In genomic region chr8:90273182-90273581, GRCm38 (mm10) we compare ENCODE assay signal across 15 mouse cellular contexts.
DNase-seq lines count a peak whose midpoint lies in the region; ATAC-seq and TF ChIP-seq lines count a peak whose summit lies in the region.
"Had no signal": no experiment of that assay in that cellular context is flagged by ENCODE, and none has a peak within 500 bp of the region (broad histone marks: within the 10 kb centered on the region; RNA-seq: fewer than 3 reads in every experiment).

No protein-coding gene starts in this region.

- H3K27me3 ChIP-seq in forebrain, embryonic 14.5 days (replicated peaks; ENCODE audit: control insufficient read depth, insufficient read depth, low read length), result no peaks in the 10 kb centered on the region
- H3K27me3 ChIP-seq in forebrain, embryonic 11.5 days (ENCODE audit: control insufficient read depth, insufficient read depth, low read length), result no peaks in the 10 kb centered on the region
- H3K27me3 ChIP-seq in limb, embryonic 14.5 days (ENCODE audit: control insufficient read depth, insufficient read depth, low read length), result no peaks in the 10 kb centered on the region
- no peaks in the 10 kb centered on the region for H3K27me3 ChIP-seq in limb, embryonic 10.5 days (ENCODE audit: low read depth, poor library complexity, severe bottlenecking)
- H3K27me3 ChIP-seq: embryonic facial prominence, embryonic 13.5 days; limb, embryonic 12.5 days; stomach, embryonic 15.5 days had no signal

- DNase-seq in forebrain, embryonic 14.5 days (ENCODE audit: low spot score), result peak; percentile 81
- no peak for DNase-seq in forebrain, embryonic 11.5 days (ENCODE audit: low spot score)
- DNase-seq in limb, embryonic 14.5 days (ENCODE audit: low spot score), result peak; percentile 39
- no peak for DNase-seq in limb, embryonic 10.5 days (ENCODE audit: low spot score)
- DNase-seq in mesoderm, embryonic 11.5 days (ENCODE audit: low read depth, low spot score), result peak; percentile 24
- peak; percentile 39 for DNase-seq in retina, postnatal 1 day
- DNase-seq: B cell, adult 2 months; cerebellum, adult 9-10 months; kidney, postnatal 25 days; liver, postnatal 0 days; thymus, postnatal 14 days had no signal

- peaks cover 7% of the 10 kb centered on the region for H3K36me3 ChIP-seq in forebrain, embryonic 14.5 days (ENCODE audit: control insufficient read depth, insufficient read depth, low read length)
- H3K36me3 ChIP-seq in forebrain, embryonic 11.5 days (ENCODE audit: control insufficient read depth, insufficient read depth, low read length), result no peaks in the 10 kb centered on the region
- no peaks in the 10 kb centered on the region for H3K36me3 ChIP-seq in limb, embryonic 14.5 days (ENCODE audit: control insufficient read depth, insufficient read depth, low read length)
- H3K36me3 ChIP-seq in limb, embryonic 10.5 days, result peaks cover 4% of the 10 kb centered on the region; the same call in 1 of the 2 replicates
- H3K36me3 ChIP-seq: embryonic facial prominence, embryonic 13.5 days; limb, embryonic 12.5 days; stomach, embryonic 15.5 days had no signal

- no peak overlapping the region for H3K9ac ChIP-seq in forebrain, embryonic 14.5 days (ENCODE audit: low read length)
- H3K9ac ChIP-seq in forebrain, embryonic 11.5 days (ENCODE audit: low read length), result no peak overlapping the region
- H3K9ac ChIP-seq in limb, embryonic 14.5 days (ENCODE audit: low read depth, low read length, severe bottlenecking), result no peak overlapping the region
- H3K9ac ChIP-seq: embryonic facial prominence, embryonic 13.5 days; limb, embryonic 12.5 days; liver, postnatal 0 days; stomach, embryonic 15.5 days had no signal

- H3K4me3 ChIP-seq in forebrain, embryonic 14.5 days (ENCODE audit: low read depth, low read length), result no peak overlapping the region
- H3K4me3 ChIP-seq in forebrain, embryonic 11.5 days (ENCODE audit: low read depth, low read length), result no peak overlapping the region
- H3K4me3 ChIP-seq in limb, embryonic 14.5 days (replicated peaks; ENCODE audit: low read length), result no peak overlapping the region
- no peak overlapping the region for H3K4me3 ChIP-seq in limb, embryonic 10.5 days
- H3K4me3 ChIP-seq: embryonic facial prominence, embryonic 13.5 days; limb, embryonic 12.5 days; stomach, embryonic 15.5 days had no signal

- H3K4me2 ChIP-seq in forebrain, embryonic 14.5 days (ENCODE audit: low read length), result no peak overlapping the region
- H3K4me2 ChIP-seq in forebrain, embryonic 11.5 days (ENCODE audit: low read depth, low read length, severe bottlenecking), result no peak overlapping the region
- H3K4me2 ChIP-seq in limb, embryonic 14.5 days (replicated peaks; ENCODE audit: low read depth, low read length, severe bottlenecking), result no peak overlapping the region
- H3K4me2 ChIP-seq: embryonic facial prominence, embryonic 13.5 days; limb, embryonic 12.5 days; stomach, embryonic 15.5 days had no signal

- TF ChIP-seq POLR2A in limb, embryonic 14.5 days (IDR thresholded peaks at IDR 0.05; ENCODE audit: borderline replicate concordance, extremely low read depth, insufficient read depth, insufficient read length), result no peak

- peaks cover 31% of the 10 kb centered on the region for H3K4me1 ChIP-seq in forebrain, embryonic 14.5 days (ENCODE audit: control insufficient read depth, insufficient read depth, low read length)
- peaks cover 5% of the 10 kb centered on the region for H3K4me1 ChIP-seq in forebrain, embryonic 11.5 days (replicated peaks; ENCODE audit: control insufficient read depth, insufficient read depth, low read length)
- peaks cover 9% of the 10 kb centered on the region for H3K4me1 ChIP-seq in limb, embryonic 14.5 days (ENCODE audit: control insufficient read depth, insufficient read depth, low read length)
- H3K4me1 ChIP-seq in limb, embryonic 10.5 days, result peaks cover 8% of the 10 kb centered on the region; the same call in 1 of the 2 replicates
- H3K4me1 ChIP-seq: stomach, embryonic 15.5 days had no signal

- ATAC-seq in forebrain, embryonic 14.5 days, result peak; percentile 36; the same call in 1 of the 2 replicates
- no peak for ATAC-seq in forebrain, embryonic 11.5 days (replicated peaks; ENCODE audit: low FRiP score)
- no peak for ATAC-seq in limb, embryonic 14.5 days (ENCODE audit: low FRiP score, low read depth)
- ATAC-seq in erythroblast, adult 5-6 weeks (replicated peaks; ENCODE audit: low FRiP score, poor library complexity, severe bottlenecking), result no peak
- ATAC-seq: liver, postnatal 0 days had no signal

- H3K9me3 ChIP-seq in forebrain, embryonic 14.5 days (replicated peaks; ENCODE audit: control insufficient read depth, low read length), result no peaks in the 10 kb centered on the region
- H3K9me3 ChIP-seq in forebrain, embryonic 11.5 days (ENCODE audit: control insufficient read depth, low read length), result no peaks in the 10 kb centered on the region
- H3K9me3 ChIP-seq in limb, embryonic 14.5 days (ENCODE audit: control insufficient read depth, low read length), result no peaks in the 10 kb centered on the region
- H3K9me3 ChIP-seq in limb, embryonic 10.5 days (replicated peaks), result no peaks in the 10 kb centered on the region
- H3K9me3 ChIP-seq: embryonic facial prominence, embryonic 13.5 days; limb, embryonic 12.5 days; stomach, embryonic 15.5 days had no signal

- no peak overlapping the region for H3K27ac ChIP-seq in forebrain, embryonic 14.5 days (ENCODE audit: low read depth, low read length)
- H3K27ac ChIP-seq in forebrain, embryonic 11.5 days (ENCODE audit: low read depth, low read length), result no peak overlapping the region
- no peak overlapping the region for H3K27ac ChIP-seq in limb, embryonic 14.5 days (replicated peaks; ENCODE audit: low read depth, low read length)
- no peak overlapping the region for H3K27ac ChIP-seq in limb, embryonic 10.5 days
- H3K27ac ChIP-seq: embryonic facial prominence, embryonic 13.5 days; limb, embryonic 12.5 days; stomach, embryonic 15.5 days had no signal

- 48% methylated on average over 7 of the region's 7 CpGs for WGBS in forebrain, embryonic 14.5 days
- WGBS in forebrain, embryonic 11.5 days, result 73% methylated on average over 7 of the region's 7 CpGs
- 57% methylated on average over 7 of the region's 7 CpGs for WGBS in limb, embryonic 14.5 days
- WGBS in limb, embryonic 10.5 days, result 88% methylated on average over 7 of the region's 7 CpGs

Comparison
In these comparisons a context has a peak if more than half of its experiments do, and no peak if none do; other contexts are left out.
1. DNase-seq: peak in forebrain, embryonic 14.5 days (single experiment), limb, embryonic 14.5 days (single experiment), mesoderm, embryonic 11.5 days (single experiment) and retina, postnatal 1 day (single experiment); none in forebrain, embryonic 11.5 days (single experiment) and limb, embryonic 10.5 days (single experiment).